Mouse (Mus musculus): ENCODE measurements at regions not wholly inside any gene's neighbourhood (a gene's known extent, or its start where the extent isn't known, plus 50 kb on each side); places are given as distances from the start of the nearest gene placed in this dataset.

GRCm38 (mm10) chr5:35165993-35166392, 60.4 kb upstream of the Lrpap1 start:
- DNase-seq: no peak
- intact Hi-C loops (cut with DNase I): no loop called here

- intact Hi-C loops (cut with DNase I): no loop called here
- no peak for DNase-seq
These were observed 59.9 kb upstream of the Lrpap1 start for GRCm38 (mm10) chr5:35165459-35165858.

GRCm38 (mm10) chr5:35162607-35163006, 57.0 kb upstream of the Lrpap1 start:
- intact Hi-C loops (cut with DNase I): no loop called here
- no peak for DNase-seq

- intact Hi-C loops (cut with DNase I): no loop called here
- no peak for DNase-seq
These were observed 56.6 kb upstream of the Lrpap1 start for GRCm38 (mm10) chr5:35162120-35162519.

- no peak for DNase-seq
- intact Hi-C loops (cut with DNase I): no loop called here
These were observed 55.6 kb upstream of the Lrpap1 start for GRCm38 (mm10) chr5:35160929-35161815.

DNA sequence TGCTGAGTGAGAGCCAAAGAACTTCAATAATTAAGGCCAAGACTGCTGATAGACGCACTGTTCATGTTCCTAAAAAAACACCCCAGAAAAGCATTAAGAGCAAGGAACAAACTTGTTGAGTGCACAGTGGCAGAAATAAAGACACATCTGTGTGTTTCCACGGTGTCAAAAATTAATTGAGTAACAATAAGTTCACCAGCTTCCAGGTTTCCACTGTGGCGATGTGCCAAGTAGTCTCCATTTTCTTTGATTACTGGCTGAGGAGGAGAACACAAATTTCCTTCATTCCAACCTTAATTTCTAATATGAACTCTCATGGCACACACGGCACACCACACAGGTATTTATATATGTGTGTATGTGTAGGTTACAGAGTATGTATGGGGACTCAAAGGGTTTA, 54.3 kb upstream of the Lrpap1 start:
- DNase-seq: no peak
- intact Hi-C loops (cut with DNase I): no loop called here

- DNase-seq: no peak
- intact Hi-C loops (cut with DNase I): no loop called here
These were observed 53.7 kb upstream of the Lrpap1 start for GRCm38 (mm10) chr5:35159178-35159661.

DNA sequence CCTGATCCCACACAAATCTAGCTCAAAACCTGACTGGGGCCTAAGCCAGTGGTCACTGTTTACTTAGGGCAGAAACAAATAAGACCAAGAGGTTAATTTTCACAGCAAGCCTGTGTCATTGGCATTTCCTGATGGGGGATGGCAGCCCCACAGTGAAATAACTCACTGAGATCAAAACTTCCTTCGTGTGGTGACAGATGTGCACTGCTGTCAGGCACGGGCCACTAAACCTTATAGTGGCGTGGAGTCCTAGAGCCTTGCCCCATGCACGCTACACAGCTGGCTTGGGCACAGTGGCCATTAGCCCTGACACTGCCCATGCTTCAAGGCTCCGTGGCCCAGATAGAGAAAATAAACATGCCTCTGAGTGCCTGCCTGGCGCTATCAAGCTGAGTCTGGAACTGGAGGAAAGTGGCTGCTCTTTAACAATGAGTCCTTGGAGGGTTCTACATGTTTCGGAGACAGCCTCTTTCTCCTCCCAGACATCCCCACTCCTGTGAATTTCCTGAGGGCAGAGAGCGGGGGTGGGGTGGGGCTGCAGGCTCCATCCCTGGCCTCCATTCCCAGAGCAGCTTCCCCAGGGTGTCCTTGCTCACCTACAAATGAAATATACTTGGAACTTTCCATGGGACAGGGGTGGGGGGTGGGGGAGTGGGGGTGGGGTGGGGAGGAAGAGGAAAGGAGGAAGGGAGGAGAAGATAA, 52.9 kb upstream of the Lrpap1 start:
- intact Hi-C loops (cut with DNase I): no loop called here
- DNase-seq: no peak

DNA sequence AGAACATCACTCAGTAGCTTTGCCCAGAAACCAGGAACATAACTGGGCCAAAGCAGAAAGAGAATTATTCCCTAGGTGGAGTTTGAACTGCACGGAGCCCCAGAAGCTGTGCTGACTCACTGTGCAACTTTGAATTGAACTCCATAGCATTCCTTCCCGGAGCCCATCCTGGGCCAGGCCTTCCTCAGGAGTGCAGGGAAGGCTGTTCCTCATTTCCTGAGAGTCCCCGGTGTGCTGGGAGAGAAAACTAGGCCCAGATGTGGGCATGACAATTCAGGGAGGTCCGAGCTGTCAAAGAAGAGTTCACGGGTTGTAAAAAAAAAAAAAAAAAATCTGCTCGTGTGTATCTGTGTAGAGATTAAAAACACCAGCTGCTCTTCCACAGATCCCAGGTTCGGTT, 50.8 kb upstream of the Lrpap1 start:
- intact Hi-C loops (cut with DNase I): no loop called here
- DNase-seq: no peak

GRCm38 (mm10) chr5:35155717-35156116, 50.2 kb upstream of the Lrpap1 start:
- no peak for DNase-seq
- intact Hi-C loops (cut with DNase I): no loop called here
